Mouse (Mus musculus) layer of hippocampus, postnatal 36 days (tissue): Measurements from ENCODE around the gene Kank1. TPM values are rescaled to one million over a fixed set of nuclear protein-coding genes. Genes with fewer than 3 reads are reported as not detected.

Source experiments
- DNase-seq, 2 experiments: peaks; one replicate each; pipeline ENCODE4 v3.0.0; 2022
- total RNA-seq, 2 experiments: library from RNA; stranded (reverse); gene quantifications; 2 replicates each; pipeline ENCODE4 v1.2.3; 2021

Kank1 gene
- total RNA-seq, 2 experiments from 2014 or later, result 21.7 to 24.8 TPM

- DNase-seq, result peak; percentile 19 to 27
These were observed 78.7 kb downstream of the Kank1 start for GRCm38 (mm10) chr19:25315458-25315889.

DNA sequence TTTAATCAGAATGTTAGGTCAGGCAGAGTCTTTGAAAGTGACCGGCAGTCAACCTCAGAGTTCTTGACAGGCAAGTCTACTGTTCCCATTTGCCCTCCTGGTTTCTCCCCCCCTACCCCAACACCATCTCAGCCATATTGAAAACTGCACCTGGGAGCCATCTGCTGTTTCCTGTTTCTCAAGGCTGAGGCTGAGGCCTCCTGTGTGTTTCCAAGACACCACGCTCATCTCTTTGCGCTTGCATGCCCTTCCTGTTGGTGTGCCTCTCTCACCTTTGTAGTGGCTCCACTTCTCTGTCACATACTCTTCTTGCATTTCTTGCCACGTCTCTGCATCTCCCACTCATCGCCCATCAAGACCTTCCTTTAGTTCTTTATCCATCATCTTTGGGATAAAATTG lies 79.2 kb downstream of the Kank1 start:
- DNase-seq, result no peak

GRCm38 (mm10) chr19:25324265-25324664 lies 87.5 kb downstream of the Kank1 start:
- DNase-seq, result no peak

GRCm38 (mm10) chr19:25325113-25326001 lies 88.6 kb downstream of the Kank1 start:
- DNase-seq, result no peak

DNA sequence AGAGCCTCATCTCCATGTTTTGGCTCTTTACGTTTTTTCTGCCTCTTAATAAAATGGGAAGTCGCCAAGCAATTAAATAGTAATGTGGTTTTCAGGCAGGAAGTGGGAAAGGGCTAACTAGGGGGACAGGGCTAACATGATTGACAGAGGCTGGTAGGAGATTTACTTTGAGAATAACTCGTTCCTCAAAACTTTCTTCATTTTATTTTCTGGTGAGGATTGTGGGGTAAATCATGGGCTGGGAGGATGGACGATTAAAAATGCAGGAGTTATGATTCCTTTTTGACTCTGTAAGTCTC lies 89.2 kb downstream of the Kank1 start:
- no peak for DNase-seq

DNA sequence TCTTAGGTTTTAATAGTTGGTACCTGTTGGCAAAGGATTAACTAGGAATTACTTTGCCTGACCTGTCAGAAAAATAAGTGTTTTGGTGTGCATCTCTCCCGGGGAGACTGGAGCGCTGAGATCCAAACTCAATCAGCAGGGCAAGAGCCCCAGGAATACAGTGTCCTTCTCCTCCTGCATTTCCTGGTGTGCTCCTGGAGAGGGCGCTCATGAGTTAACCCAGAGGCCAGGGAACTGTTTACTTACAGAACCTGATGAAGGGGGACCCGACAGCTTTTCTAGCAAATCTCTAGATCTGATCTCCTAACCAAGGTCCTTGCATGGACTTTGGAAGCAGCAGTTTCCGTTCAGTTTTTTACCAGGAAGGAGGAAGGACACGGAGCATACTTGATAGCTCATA lies 90.9 kb downstream of the Kank1 start:
- no peak for DNase-seq

- DNase-seq, result no peak
These were observed 97.6 kb downstream of the Kank1 start for GRCm38 (mm10) chr19:25334360-25334759.

- no peak for DNase-seq
These were observed 100.0 kb downstream of the Kank1 start for GRCm38 (mm10) chr19:25336731-25337130.

DNA sequence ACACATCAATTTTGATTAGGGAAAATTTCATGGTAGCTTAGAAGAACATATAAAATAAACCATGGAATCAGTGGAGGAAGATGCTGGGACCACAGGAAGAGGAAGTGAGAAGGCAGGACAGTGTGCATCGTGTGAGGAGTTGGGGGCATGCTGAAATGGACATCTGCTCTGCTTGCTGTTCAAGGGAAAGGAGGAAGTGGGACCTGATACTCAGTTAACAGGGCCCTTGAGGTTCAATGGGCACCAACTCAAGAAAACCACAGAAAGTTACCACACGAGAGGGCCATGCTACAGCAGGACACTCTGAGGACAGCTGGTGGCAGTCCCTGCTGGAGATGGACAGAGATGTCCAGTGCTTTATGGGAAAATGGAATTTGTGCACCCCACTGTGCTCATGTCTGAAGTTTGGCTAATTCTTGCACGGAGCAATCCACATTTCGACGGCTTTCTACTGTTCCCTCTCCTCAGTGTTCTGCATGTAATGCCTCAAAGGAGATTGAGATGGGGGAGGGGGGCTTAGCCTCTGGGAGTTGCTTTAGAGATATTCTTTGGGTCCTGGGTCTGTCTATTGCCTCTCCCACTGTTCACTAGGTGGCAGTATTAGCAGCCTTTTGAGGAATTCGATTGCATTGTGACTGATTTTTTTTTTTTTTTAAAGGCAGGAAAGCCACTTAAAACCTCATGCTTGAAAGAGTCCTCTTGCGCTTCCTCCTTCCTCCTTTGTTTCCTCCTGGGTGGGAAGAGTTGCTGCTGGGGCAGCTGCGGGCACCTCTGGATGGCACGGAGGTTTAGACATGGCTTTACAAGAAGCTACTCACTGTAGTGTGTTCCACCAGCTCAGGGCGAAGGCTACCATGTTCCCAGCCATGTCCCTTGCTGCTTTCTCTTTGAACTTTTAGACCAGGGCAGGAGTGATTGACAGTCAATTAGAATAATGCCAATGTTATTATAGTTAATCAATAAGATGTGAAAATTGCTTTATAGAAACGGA lies 104.2 kb downstream of the Kank1 start:
- DNase-seq, result no peak

DNA sequence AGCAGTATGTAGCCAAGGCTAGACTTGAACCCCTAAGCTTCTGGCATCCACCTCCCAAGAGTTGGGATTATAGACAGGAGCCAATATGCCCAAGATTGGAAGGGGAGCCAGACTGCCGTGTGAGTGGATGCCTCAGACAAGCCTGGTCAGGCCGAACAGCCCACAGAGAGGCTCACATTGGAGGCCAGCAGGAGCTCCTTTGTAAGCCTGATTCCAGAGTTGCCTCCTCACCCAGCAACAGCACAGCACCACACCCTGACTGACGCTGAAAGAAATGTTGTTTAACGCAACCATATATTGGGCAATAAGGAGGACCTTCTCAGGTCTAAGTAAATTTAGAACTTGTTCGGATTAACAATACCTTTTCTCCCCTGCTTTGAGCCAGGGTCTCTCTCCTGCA lies 105.3 kb downstream of the Kank1 start:
- DNase-seq, result no peak

DNA sequence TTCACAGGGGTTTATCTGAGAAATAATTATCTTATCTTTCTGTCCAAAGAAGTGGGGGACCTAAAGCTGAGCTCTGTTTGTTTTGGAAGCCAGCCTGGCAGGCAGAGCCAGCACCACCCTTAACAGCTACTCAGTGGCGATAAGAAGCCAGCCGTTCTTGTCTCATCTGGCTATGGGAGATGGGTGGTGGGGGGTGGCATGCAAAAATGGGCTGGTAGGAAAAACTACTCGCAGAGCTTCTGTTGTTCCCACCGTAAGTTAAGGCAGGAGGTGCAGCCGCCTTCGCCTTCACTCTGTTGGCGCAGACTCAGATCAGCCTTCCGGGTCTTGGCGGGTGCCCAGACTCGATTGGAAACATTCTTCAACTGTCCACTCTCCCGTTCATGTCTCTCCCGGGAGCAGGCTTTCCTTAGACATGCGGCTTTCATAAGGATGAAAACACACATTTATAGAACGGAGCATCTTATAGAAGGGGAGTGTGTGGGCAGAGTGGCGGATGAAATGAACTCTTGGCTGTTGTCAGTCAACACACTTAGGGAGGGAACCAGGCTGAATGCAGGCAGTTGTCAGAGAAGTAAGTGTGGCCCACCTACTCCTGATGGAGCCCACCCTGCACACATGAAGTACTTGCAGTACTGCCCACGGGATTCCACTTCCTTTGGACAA lies 107.0 kb downstream of the Kank1 start:
- no peak for DNase-seq

- DNase-seq, result no peak
These were observed 107.6 kb downstream of the Kank1 start for GRCm38 (mm10) chr19:25344371-25344770.

DNA sequence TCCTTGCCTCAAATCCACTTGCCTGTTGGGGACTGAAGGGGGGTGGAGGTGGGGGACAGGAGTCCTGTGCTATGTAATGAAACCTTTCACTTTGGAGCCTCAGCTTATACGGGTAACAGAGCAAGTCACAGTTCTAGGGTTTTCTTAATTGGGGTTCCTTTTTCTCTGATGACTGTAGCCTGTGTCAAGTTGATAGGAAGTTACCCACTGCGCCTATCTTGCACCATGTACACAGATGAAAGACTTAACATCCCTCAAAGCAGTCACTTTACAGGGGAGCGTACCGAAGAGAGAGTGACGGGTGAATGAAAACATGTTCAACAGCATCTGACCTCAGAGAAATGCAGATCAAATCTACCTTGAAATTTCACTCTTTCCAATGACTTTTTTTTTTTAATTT lies 109.2 kb downstream of the Kank1 start:
- DNase-seq, result no peak

- no peak for DNase-seq
These were observed 110.7 kb downstream of the Kank1 start for GRCm38 (mm10) chr19:25347515-25347914.

- DNase-seq, result no peak
These were observed 114.6 kb downstream of the Kank1 start for GRCm38 (mm10) chr19:25351257-25351955.

- DNase-seq, result no peak
These were observed 120.3 kb downstream of the Kank1 start for GRCm38 (mm10) chr19:25357094-25357493.

DNA sequence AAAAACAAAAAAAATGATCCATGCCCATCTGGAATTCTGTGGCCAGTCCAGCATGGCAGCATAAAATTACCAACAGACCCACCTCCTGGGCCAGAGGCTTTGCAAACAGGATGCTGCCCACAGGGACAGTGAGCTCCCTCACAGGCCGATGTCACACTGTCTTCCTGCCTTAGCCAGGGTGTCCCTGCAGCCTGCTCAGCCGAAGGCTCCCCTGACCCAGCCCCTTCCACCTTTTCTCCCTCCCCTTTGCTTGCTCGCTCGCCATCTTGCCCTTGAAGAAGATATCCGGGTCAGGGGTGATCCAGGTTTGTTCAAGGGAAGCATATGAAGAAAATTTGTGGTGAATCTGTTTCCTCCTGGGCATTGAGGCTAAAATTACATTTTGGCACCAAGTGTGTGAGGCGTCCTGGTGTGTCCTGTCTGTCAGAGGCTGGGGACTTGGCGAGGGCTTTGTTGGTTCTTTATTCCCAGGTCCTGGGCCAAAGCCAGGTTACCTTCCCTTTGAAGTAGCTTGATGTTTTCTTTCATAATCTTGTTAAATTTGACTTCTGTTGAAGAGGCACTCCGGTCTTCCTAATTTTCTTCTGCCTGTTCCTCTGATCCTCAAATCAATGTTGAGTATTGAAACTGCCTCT lies 121.8 kb downstream of the Kank1 start:
- DNase-seq, result no peak

GRCm38 (mm10) chr19:25360571-25361029 lies 123.8 kb downstream of the Kank1 start:
- DNase-seq, result no peak

DNA sequence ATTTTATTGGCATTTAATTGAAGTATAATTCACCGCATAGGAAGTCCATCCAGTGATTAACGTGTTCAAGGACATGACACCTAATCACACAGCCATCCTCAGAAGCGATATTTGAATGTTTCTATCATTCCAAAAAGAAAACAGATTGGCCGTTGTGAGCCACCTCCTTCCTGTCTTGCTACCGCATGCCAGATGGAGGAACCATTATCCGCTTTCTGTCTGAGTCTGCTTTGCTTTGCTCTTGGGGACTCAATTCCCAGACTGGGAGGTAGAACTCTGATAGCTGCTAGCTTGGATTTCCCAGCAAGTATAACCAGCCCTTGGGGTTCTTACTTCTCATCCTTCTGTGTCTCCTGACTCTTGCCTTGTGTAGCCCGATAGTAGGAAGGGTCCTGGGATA lies 125.2 kb downstream of the Kank1 start:
- DNase-seq, result no peak

- no peak for DNase-seq
These were observed 128.9 kb downstream of the Kank1 start for GRCm38 (mm10) chr19:25365698-25366097.

DNA sequence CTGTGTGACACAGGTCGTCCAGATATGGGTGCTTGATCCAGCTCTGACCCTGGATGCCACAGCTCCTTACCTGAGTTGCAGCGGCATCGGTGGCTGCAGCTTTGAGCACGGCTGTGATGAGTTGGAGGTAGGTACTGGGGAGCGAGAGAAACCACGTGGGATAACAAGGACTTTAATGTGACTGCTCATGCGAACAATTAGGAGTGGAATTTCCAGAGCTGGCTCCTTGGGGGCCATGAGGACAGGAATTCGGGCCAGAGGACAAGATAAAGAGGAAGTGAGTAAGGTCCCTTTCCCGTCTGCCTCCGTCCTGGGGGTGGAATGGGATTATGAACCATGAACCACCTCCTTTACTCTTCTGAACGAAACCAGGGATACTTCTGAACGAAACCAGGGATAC lies 129.8 kb downstream of the Kank1 start:
- no peak for DNase-seq

- DNase-seq, result no peak
These were observed 133.7 kb downstream of the Kank1 start for GRCm38 (mm10) chr19:25370428-25370827.
